28 mouse cellular contexts compared by ENCODE assay signal in the genomic region with DNA sequence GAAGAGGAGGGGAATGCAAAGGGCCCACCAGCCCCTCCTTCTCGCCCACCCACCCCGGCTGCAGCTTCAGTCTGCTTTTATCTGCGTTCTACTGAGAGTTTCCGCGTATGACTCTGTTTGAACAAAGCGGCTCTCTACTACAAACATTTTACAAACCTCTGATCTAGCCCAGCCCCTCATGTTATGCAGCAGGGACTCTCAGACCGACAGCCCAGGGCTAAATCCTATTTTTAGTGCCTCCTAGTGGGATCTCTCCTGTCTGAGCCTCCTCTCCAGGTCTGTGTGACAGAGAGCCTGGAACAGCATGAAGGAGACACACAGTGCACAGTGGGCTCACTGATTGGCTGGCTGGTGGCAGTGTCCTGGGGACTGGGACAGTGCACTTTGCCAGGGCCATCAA.
A peak's percentile ranks its signal among the peaks of the same experiment; 100 is the strongest.
DNase-seq lines count a peak whose midpoint lies in the region; ATAC-seq and TF ChIP-seq lines count a peak whose summit lies in the region.
"Had no signal": no experiment of that assay in that cellular context is flagged by ENCODE, and none has a peak within 500 bp of the region (broad histone marks: within the 10 kb centered on the region; RNA-seq: fewer than 3 reads in every experiment).

No protein-coding gene starts in this region.

- DNase-seq in midbrain, embryonic 11.5 days (ENCODE audit: low spot score, missing footprints), result peak; percentile 37
- no peak for DNase-seq in midbrain, embryonic 10.5 days (ENCODE audit: low spot score)
- peak; percentile 58 for DNase-seq in brain, embryonic 14.5 days (ENCODE audit: low read depth)
- DNase-seq in embryo, embryonic 9.5 days (ENCODE audit: extremely low spot score), result no peak
- no peak for DNase-seq in heart, postnatal 4 days
- DNase-seq: adrenal gland, postnatal 10 days; adrenal gland, postnatal 36 days; cerebellum, adult 11 months; cerebellum, adult 2 months; cerebellum, adult 9-11 months; cerebellum, postnatal 25 days; forebrain, postnatal 0 days; gastrocnemius, postnatal 36 days; heart, adult 2 months; heart, postnatal 14 days had no signal

- H3K9ac ChIP-seq in forebrain, embryonic 13.5 days, result peak overlapping the region; percentile 12; the same call in 1 of the 2 replicates
- no peak overlapping the region for H3K9ac ChIP-seq in forebrain, embryonic 12.5 days
- H3K9ac ChIP-seq in midbrain, embryonic 11.5 days (ENCODE audit: low read length), result no peak overlapping the region
- no peak overlapping the region for H3K9ac ChIP-seq in midbrain, embryonic 15.5 days
- H3K9ac ChIP-seq: embryonic facial prominence, embryonic 13.5 days; forebrain, postnatal 0 days; heart, embryonic 13.5 days; hindbrain, embryonic 13.5 days had no signal

- H3K4me1 ChIP-seq in forebrain, embryonic 13.5 days, result peaks cover 4% of the 10 kb centered on the region; the same call in 1 of the 2 replicates
- peaks cover 6% of the 10 kb centered on the region for H3K4me1 ChIP-seq in forebrain, embryonic 12.5 days
- no peaks in the 10 kb centered on the region for H3K4me1 ChIP-seq in midbrain, embryonic 11.5 days (ENCODE audit: control insufficient read depth, insufficient read depth, low read length)
- H3K4me1 ChIP-seq in midbrain, embryonic 10.5 days, result peaks cover 7% of the 10 kb centered on the region
- H3K4me1 ChIP-seq in midbrain, embryonic 15.5 days, result peaks cover 17% of the 10 kb centered on the region; the same call in 1 of the 2 replicates
- H3K4me1 ChIP-seq: embryonic facial prominence, embryonic 13.5 days had no signal

- H3K27ac ChIP-seq in forebrain, embryonic 13.5 days, result no peak overlapping the region
- no peak overlapping the region for H3K27ac ChIP-seq in forebrain, embryonic 12.5 days
- no peak overlapping the region for H3K27ac ChIP-seq in midbrain, embryonic 11.5 days (ENCODE audit: low read depth, low read length)
- H3K27ac ChIP-seq in midbrain, embryonic 10.5 days (replicated peaks), result no peak overlapping the region
- 0 out of 2 replicates have a peak overlapping the region, but pooled peaks have one; percentile 28 for H3K27ac ChIP-seq in midbrain, embryonic 15.5 days
- H3K27ac ChIP-seq: embryonic facial prominence, embryonic 10.5 days; embryonic facial prominence, embryonic 13.5 days; heart, adult 2 months; heart, embryonic 10.5 days; heart, embryonic 13.5 days; hindbrain, embryonic 13.5 days; hindbrain, postnatal 0 days had no signal

- no peak for TF ChIP-seq POLR2A in brain, embryonic 14.5 days (IDR thresholded peaks at IDR 0.05; ENCODE audit: borderline replicate concordance, extremely low read depth, insufficient read depth, insufficient read length, poor library complexity, severe bottlenecking)

- H3K36me3 ChIP-seq in forebrain, embryonic 13.5 days (ENCODE audit: poor library complexity, severe bottlenecking), result no peaks in the 10 kb centered on the region
- no peaks in the 10 kb centered on the region for H3K36me3 ChIP-seq in forebrain, embryonic 12.5 days (replicated peaks)
- H3K36me3 ChIP-seq in midbrain, embryonic 11.5 days (ENCODE audit: control insufficient read depth, insufficient read depth, low read length), result no peaks in the 10 kb centered on the region
- H3K36me3 ChIP-seq in midbrain, embryonic 10.5 days, result no peaks in the 10 kb centered on the region
- H3K36me3 ChIP-seq in midbrain, embryonic 15.5 days (replicated peaks), result no peaks in the 10 kb centered on the region
- H3K36me3 ChIP-seq: embryonic facial prominence, embryonic 10.5 days; embryonic facial prominence, embryonic 13.5 days; heart, embryonic 10.5 days; heart, embryonic 13.5 days; hindbrain, embryonic 13.5 days had no signal

- H3K4me3 ChIP-seq in forebrain, embryonic 13.5 days, result no peak overlapping the region
- H3K4me3 ChIP-seq in forebrain, embryonic 12.5 days (replicated peaks), result no peak overlapping the region
- H3K4me3 ChIP-seq in midbrain, embryonic 11.5 days (ENCODE audit: low read depth, low read length), result no peak overlapping the region
- no peak overlapping the region for H3K4me3 ChIP-seq in midbrain, embryonic 10.5 days
- no peak overlapping the region for H3K4me3 ChIP-seq in midbrain, embryonic 15.5 days
- H3K4me3 ChIP-seq: embryonic facial prominence, embryonic 10.5 days; embryonic facial prominence, embryonic 13.5 days; erythroblast, embryonic 14.5 days; heart, adult 2 months; heart, embryonic 10.5 days; heart, embryonic 13.5 days; hindbrain, embryonic 13.5 days had no signal

- no peaks in the 10 kb centered on the region for H3K9me3 ChIP-seq in forebrain, embryonic 13.5 days (replicated peaks)
- no peaks in the 10 kb centered on the region for H3K9me3 ChIP-seq in forebrain, embryonic 12.5 days
- no peaks in the 10 kb centered on the region for H3K9me3 ChIP-seq in midbrain, embryonic 11.5 days (ENCODE audit: control insufficient read depth, low read length)
- no peaks in the 10 kb centered on the region for H3K9me3 ChIP-seq in midbrain, embryonic 10.5 days (replicated peaks)
- H3K9me3 ChIP-seq in midbrain, embryonic 15.5 days, result no peaks in the 10 kb centered on the region
- H3K9me3 ChIP-seq: embryonic facial prominence, embryonic 10.5 days; embryonic facial prominence, embryonic 13.5 days; heart, embryonic 10.5 days; heart, embryonic 13.5 days; hindbrain, embryonic 13.5 days had no signal

- no peak for TF ChIP-seq CTCF in brain, embryonic 14.5 days (IDR thresholded peaks at IDR 0.05; ENCODE audit: borderline replicate concordance, extremely low read depth, insufficient read depth, insufficient read length)

- no peak for ATAC-seq in forebrain, embryonic 13.5 days
- ATAC-seq in forebrain, embryonic 12.5 days (ENCODE audit: low FRiP score), result no peak
- ATAC-seq in midbrain, embryonic 11.5 days (ENCODE audit: low FRiP score), result no peak
- peak; percentile 68 for ATAC-seq in midbrain, embryonic 15.5 days (replicated peaks)
- ATAC-seq: activated CD4-positive, CD25-positive, alpha-beta regulatory T cell, adult 4 months; forebrain, embryonic 14.5 days; forebrain, postnatal 0 days; hindbrain, postnatal 0 days; inflammation-experienced regulatory T-cells, adult 6 months had no signal

- 51% methylated on average over 7 of the region's 7 CpGs for WGBS in forebrain, embryonic 13.5 days
- 58% methylated on average over 7 of the region's 7 CpGs for WGBS in forebrain, embryonic 12.5 days
- WGBS in midbrain, embryonic 11.5 days, result 59% methylated on average over 7 of the region's 7 CpGs
- 66% methylated on average over 7 of the region's 7 CpGs for WGBS in midbrain, embryonic 10.5 days
- 39% methylated on average over 7 of the region's 7 CpGs for WGBS in midbrain, embryonic 15.5 days

- no peaks in the 10 kb centered on the region for H3K27me3 ChIP-seq in forebrain, embryonic 13.5 days
- no peaks in the 10 kb centered on the region for H3K27me3 ChIP-seq in forebrain, embryonic 12.5 days
- H3K27me3 ChIP-seq in midbrain, embryonic 11.5 days (ENCODE audit: control insufficient read depth, insufficient read depth, low read length), result no peaks in the 10 kb centered on the region
- H3K27me3 ChIP-seq in midbrain, embryonic 10.5 days (ENCODE audit: low read depth, poor library complexity, severe bottlenecking), result no peaks in the 10 kb centered on the region
- no peaks in the 10 kb centered on the region for H3K27me3 ChIP-seq in midbrain, embryonic 15.5 days (replicated peaks)
- H3K27me3 ChIP-seq: embryonic facial prominence, embryonic 13.5 days; hindbrain, embryonic 13.5 days had no signal

- no peak overlapping the region for H3K4me2 ChIP-seq in forebrain, embryonic 13.5 days
- no peak overlapping the region for H3K4me2 ChIP-seq in forebrain, embryonic 12.5 days
- no peak overlapping the region for H3K4me2 ChIP-seq in midbrain, embryonic 11.5 days
- H3K4me2 ChIP-seq in midbrain, embryonic 15.5 days, result no peak overlapping the region
- H3K4me2 ChIP-seq: embryonic facial prominence, embryonic 13.5 days; heart, embryonic 13.5 days; hindbrain, embryonic 13.5 days had no signal

Comparison
In these comparisons a context has a peak if more than half of its experiments do, and no peak if none do; other contexts are left out.
1. DNase-seq: peak in midbrain, embryonic 11.5 days (single experiment) and brain, embryonic 14.5 days (single experiment); none in midbrain, embryonic 10.5 days (single experiment), embryo, embryonic 9.5 days (single experiment) and heart, postnatal 4 days (single experiment).